Mouse (Mus musculus): ENCODE data around the gene Afap1l2.

The Afap1l2 gene

DNA sequence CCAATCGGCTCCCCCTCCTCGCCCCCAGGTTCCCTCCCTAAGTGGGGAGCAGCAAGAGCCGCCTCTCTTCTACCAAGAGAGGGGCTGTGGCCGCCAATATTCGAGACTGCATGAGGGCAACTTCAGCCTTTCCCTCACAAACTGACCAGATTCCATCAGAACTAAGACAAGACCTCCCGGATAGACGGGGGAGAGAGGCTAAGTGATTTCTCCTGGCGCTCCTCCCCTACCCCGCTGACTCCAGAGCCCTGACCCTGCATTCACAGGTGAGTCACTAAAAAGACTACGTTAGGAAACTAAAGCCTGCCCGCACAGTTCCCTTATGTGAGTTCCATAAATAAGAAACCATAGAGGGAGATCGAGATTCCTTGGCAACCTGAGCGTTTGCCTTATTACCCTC, 1.2 kb downstream of the Afap1l2 start:
- no peak for DNase-seq

DNA sequence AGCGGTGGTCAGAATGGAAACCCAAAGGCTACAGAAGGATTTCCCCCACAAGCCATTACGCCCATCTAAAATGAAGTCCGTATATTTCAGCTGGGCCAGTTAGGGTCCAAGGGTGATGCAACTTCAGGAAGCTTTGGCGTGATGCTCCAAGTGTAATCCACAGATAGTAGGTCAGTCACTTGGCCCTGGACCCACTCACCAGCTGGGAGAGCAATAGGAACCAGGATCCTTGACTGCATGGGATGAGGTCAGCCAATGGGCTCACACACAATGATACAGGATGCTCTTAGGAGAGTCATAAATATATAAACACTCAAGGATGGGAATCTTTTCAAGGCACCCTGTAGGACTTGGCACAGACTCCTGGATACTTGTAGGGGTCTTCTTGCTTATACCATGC, 3.0 kb downstream of the Afap1l2 start:
- no peak for DNase-seq

DNA sequence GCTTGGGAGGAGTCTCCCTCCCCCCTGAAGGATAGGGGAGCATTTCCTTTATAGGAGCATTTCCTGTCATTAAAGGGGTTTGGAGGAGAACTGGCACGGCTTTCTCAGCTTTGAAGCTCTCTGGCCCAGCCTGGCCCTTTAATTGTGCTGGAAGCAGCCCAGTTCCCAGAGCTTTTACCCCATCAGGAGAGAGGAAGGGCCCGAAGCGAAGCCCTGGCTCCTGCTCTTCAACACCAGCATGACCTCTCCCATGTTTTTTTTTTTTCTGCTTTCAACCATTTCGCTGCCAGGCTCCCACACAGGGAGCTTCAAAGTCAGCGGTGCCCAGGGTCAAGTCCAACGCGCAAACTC, 4.6 kb downstream of the Afap1l2 start:
- peak; percentile 31 for DNase-seq

DNA sequence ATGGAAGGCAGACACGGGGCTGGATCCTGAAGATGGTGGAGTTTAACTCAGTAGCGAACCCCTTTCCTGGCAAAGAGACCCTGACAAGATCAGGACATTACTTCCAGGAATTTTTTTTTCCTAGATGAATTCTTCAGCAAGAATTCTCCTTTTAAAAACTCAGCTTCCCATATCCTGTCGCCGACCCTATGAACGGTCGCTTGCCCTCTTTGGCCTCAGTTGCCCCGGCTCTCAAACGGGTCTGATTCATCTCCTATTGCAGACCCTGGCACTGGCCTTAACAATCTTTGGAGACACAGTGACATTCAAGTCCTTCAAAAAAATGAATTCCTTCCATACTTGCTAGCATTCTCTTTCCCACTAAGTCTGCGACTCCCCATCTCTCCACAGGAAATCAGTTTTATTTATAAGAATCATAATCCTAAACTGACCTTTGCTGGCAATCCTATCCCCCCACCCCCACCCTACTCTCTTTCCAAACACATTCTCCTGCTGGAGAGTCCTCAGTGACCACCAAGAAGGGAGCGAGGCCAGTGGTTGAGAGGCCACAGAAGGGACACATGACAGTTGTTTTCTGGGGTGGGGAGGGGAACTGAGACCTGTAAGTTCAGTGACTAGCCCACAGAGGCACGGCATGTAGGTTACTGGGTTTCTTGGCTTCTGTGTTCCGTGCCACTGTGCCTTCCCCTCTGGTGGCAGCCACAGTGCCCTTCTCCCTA, 5.1 kb downstream of the Afap1l2 start:
- no peak for DNase-seq

DNA sequence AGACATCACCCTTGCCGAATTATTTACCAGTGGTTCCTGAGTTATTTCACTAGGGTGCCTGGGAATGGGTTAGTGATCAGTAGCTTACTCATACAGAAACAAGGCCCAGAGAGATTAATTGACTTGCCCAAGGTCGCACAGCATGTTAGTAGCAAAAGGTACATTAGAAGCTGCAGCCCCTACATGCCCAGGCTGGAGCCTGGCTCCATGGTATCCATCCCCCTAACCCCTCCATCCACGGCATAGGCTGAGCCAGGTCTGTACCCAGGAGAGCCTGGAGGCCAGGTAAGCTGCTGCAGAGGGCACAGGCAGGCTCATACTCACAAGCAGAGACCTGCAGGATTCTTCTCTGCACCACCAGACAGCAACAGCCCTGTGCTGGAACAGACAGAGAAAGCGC, 6.1 kb downstream of the Afap1l2 start:
- DNase-seq: no peak

DNA sequence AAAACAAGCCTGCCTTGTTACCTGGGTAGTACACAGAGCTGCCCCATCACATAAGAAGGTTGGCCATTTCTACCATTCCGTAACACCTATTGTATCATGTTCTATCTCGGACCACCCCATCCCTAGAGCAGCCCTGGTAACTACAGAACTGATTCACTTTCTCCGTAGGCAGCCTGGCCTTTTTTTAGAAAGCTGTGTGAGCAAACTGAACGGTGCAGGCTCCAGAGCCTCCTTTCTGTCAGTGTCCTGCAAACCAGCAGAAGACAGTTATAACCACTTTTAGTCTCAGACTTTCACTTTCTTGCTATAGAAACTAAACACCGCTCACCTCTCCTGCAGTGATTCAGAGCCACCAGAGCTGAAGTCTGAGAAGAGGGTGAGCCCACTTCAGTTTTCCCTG, 7.4 kb downstream of the Afap1l2 start:
- no peak for DNase-seq

DNA sequence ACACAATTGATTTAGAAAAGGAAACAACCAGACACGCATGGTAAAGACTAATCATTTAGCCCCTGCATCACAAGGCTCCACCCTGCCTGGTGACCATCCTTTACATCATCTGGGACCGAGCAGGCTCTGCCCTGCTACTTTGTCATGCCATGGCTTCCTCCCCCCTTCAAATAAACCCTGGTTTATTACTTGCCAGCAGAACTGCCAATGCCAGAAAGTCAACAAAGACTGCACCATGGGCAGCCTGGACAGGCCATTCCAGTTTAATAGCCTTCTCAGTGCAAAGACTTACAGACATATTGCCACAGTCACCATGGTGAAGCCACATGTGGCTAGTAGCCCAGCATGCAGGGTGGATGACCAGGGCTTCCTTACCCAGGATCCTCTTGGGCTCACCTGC, 8.2 kb downstream of the Afap1l2 start:
- no peak for DNase-seq

DNA sequence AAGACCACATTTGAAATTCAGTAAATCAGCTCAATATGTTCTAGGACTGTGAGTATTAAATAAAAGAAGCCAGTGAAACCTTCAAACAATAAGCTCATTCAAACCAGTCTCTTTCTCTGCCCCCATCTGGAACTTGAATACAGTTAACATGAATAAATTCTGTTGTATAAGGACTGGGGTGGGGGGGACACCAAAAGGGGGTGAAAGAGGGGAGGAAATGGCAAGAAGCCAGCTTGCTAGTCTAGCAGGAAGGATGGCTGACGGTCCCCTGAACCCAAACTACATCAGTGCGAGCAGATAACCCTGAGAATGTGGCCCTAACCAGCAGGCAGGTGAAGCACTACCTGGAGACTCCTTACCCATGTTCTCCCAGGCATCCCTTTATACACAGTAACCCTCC, 9.1 kb downstream of the Afap1l2 start:
- no peak for DNase-seq

DNA sequence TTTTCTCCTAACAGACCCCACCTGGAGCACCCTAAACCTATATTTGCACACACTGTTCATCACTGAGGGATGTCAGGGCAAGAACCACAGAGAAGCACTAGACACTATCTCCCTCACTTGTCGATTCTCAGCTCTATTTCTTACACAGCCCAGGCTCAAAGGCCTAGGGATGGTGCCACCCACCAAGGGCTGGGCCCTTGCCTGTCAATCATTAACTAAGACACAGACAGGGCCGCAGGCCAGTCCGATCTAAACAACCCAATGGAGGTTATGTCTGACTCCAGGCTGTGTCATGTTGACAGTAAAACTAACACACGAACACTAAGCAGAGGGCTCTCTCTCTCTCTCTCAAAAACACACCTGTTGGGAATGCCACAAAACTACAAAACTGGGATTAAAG, 9.7 kb downstream of the Afap1l2 start:
- no peak for DNase-seq

DNA sequence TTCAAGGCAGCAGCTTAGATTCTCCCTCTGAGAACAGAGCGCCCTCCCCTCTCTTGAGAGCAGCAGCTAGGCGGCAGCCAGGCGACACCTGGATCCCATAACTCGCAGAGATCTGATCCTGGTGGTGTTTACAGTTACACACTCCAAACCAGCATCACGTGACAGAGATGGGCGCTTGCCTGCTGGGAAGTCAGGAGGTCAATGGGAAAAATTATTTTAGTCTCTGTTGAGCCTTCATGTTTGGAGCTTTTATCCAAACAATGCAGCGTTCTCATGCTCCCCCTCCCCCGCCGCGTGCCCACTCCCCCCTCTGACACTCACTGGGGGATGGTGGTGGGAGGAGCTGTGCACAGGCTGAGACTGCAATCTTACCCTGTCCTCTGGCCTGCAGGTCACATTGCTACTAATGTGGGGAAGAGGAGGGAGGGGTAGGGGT, 10.8 kb downstream of the Afap1l2 start:
- DNase-seq: no peak

DNA sequence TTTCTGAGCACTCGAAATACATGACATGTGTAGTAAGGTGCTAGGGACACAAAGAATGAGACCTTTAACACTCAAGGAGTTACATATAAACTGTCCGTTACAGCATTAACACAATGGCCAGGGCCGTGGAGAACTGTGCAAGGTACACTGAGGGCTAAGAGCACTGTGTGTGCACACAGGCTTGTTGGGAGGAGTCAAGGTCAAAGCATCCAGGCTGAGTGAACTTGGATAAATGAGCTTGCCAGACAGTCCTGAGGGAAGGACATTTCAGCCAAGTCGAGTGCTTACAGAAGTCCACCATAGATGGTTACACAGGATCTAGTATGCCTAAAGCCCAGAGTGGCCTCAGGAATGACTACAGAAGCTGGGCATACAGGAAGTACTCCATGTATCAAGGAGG, 12.6 kb downstream of the Afap1l2 start:
- DNase-seq: no peak

DNA sequence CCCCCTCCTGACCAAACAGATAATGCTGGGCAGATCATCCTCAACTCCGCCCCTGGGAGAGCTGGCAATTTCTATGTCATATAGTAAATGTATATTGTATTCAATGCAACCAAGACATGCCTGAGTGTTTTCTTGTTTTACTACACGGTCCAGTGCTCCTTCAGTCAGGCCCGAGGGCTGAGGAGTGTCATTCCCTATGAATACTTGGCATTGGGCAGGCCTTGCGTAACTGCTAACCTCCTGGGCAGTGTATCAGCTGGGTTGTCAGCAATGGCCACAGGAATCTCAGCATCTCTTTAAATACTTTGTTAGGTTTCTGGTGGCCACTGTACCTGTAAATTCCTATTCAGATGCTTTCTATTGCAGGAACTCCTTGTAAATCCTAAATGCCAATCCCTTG, 13.4 kb downstream of the Afap1l2 start:
- no peak for DNase-seq

DNA sequence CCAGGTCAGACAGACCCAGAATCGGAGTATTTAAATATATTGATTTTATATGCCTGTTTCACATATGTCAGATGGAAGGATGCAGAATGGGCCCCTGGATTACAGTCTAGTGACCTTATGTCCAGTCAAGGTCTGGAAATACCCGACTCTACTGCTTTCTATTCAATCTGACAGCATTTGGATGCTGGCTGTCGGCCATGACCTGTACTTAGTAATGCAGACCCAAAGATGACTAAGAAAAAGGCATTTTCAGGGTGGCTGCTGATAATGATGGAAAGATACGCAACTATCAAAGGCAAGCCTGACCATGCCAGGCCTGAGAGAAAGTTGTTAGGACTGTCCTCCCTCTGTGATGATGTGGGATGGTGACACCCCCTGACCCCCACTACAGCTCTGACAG, 14.3 kb downstream of the Afap1l2 start:
- DNase-seq: no peak

DNA sequence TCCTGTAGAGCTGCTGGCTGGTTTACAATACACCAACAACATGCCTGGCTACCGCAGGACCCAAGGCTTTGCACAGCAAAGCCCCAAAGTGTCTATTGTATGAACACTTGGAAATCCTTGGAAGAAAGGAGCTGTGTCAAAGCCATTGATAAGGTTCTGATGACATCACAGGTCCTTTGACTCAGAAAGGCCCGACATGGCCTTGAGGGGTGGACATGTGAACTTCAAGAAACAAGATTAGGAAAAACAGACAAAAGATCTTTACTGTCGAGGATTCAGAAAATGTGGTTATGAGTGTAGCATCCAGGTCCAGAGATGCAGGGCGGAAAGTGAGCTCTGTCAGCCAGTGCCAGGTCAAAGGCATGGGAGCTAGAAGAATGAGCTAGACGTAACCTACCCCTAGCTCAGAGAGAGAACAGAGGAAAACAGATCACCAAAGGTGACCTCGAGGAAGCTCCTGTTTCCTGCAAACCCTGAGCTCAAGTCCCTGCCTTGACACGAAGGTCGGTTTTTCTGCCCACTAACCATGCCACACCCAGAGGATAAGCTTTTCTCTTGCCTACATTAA, 15.0 kb downstream of the Afap1l2 start:
- no peak for DNase-seq

DNA sequence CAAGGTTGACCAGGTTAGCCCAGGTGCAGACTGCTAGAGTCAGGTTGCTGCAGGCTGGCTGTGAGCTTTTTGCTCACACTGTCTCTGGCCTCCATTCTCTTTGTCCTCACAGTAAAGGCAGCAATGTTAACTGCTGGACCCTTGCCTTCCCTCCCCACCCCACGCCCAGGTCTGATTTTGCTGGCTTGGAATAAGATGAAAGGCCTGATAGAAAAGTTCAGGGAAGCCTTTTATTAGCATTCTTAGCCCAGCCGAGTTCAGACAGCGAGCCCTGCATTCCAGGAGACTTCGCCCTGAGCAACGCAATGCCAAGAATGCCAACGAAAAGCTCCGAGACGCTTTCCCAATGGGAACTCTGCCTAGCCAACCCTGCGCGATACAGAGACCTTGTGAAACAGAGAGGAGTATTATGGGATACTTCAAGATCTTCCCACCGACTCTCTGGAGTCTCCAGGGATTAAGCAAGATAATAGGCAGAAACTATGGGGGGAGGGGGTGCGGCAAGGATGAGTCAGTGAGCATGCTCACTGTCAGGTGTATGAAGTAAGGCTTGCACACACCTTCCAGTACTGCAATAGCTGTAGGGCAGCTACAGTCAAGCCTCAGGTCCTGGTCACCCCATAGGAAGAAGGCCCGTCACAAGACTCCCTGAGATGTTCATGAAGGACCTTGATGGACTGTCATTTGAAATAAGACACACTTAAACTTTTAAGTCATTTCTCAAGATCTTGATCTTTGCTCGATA, 17.5 kb downstream of the Afap1l2 start:
- DNase-seq: no peak

DNA sequence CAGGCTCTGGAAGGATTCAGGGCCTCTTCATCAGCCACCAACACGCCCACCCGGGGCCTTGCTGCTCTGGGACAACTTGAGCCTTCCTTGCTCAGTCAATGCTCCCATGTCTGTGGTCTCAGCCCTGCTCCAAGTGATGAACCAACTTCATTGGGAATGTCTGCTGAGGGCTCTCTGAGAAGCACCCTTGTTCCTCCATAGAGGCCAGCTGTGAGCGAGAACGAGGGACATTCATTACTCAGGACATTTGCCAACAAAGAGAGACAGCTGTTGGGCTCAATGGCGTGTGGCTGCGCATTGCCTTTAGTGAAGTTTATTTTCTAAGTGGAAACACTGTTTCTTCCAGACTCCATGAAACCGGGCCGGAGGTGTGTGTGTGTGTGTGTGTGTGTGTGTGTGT, 18.9 kb downstream of the Afap1l2 start:
- peak; percentile 17 for DNase-seq

DNA sequence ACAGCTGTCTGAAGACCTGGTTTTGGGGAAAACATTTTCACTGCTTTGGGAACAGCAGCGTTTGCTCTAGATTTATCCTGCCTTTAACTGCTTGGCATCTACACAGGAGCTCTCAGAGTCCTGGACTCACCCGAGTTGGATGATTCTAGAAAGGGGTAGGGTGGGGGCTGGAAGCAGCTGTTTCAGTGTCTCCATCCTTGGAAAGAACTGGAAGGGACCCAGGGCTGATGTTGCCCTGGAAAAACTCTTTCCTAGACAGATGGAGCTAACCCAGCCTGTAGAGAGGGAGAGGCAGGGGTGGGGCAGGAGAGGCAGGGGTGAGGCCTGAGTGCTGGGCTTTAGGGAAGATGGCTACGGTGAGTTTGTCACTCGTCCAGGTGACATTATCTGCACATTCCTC, 23.8 kb downstream of the Afap1l2 start:
- DNase-seq: no peak

DNA sequence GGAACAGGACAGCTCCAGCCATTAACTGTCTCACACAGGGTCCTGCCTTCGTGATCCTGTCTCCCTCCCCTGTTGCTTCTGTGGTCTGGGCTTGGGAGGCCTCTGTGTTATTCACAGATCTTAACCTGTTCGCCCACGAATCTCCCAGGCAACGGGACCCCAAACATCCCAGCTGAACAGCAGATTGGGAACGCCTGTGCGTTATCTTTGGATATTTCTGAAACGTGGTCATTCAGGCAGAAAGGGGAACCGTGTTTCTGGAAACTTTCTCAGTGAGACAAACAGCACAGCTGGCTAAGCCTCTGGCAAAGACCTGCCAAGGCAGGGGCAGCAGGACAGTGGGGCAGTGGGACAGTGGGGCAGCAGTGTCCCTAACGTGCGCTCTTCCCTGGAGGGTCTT, 24.3 kb downstream of the Afap1l2 start:
- no peak for DNase-seq

DNA sequence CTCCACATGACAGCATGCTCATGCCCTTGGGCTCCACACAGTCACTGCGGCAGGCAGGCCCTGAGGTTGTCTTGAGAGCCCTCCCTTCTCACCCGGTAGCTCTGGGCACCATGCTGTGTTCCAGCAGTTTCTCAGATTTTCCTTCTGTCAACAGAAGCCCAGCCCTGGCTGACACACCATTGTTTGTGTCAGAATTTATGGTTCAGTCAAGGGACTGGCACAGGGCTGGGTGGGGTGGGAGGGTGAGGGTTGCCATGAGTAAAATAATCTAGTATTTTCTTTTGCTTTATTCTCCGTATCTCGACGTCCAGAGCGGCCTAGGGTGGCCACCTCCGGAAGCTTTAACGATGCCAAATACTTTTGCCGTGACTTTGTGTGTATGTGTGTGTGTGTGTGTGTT, 26.3 kb downstream of the Afap1l2 start:
- no peak for DNase-seq

DNA sequence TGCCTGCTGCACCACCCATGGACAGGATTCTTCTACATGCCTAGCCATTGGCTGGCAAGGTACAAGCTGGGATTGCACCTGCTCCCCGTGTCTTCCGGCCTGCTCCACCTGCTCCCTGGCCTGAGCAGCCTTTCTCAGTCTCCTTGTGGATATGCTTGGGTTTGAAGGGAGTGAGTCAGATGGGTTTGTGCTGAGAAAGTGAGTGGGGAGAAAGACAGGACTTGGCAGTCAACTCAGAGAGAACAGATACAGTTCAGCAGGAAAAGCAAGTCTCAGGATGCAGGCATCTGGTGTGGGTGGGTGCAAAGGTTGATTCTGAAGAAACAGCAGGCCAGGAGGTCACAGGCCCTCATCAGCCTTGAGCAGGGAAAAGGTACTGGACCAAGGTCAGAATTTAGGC, 27.2 kb downstream of the Afap1l2 start:
- DNase-seq: peak; percentile 37

DNA sequence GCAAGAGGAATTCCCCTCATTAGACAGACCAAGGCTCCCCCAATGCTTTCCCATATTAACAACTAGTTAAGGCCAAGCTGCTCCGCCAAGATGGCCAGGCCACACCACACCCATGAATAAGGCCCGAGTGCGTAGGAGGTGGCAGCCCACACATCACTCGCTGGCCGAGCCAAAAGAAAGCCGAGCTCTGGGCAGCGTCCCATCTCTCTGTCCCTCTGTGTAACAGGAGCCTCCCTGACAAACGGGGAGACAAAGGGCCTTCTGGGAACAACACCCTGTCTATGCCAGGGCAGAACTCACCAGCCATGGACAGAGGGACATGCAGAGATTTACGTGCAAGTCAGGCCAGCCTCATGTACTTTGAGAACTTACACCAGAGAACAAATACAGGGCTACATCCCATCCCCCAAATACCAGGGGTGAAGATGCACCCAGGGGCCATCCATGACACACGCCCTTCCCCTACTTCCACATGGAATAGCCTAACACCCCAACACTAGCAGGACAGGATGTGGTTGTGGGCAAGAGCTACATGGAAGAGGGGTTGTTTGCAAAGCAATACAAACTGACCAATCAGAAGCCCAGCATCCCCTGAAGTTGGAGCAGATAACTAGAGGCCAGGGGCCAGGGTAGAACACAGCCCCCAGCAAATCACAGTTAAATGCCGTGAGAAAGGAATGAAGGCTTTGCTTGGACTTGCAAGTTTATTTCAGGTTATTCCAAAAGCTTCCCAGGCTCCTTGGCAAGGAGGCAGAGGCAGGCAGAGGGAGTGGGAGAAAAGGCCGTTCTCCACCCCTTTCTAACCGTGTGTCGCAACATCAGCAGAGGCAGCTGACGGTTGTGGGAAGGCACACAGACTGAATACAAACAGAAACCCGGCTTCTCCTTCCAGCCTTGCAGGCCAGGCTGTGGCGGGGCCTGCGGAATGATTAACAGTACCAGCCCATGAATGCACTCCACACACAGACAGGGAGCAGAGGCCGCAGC, 30.8 kb downstream of the Afap1l2 start:
- peak; percentile 50 for DNase-seq

DNA sequence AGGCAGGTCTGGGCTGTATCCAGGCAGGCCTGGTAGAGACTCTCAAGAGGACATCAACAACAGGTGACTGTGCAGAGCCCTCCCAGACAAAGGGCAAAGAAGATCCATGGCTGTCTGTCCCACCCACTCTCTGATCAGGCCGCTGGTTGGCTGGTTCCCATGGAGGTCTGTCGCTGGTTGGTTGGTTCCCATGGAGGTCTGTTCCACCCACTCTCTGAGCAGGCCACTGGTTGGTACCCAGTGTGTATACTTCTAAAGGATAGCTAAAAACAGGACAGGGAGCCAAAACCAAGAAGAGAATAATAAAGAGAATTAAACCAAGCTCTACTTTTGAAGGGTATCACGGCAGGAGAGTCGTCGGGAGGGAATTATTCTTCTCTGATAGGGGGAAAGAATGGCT, 31.5 kb downstream of the Afap1l2 start:
- no peak for DNase-seq

DNA sequence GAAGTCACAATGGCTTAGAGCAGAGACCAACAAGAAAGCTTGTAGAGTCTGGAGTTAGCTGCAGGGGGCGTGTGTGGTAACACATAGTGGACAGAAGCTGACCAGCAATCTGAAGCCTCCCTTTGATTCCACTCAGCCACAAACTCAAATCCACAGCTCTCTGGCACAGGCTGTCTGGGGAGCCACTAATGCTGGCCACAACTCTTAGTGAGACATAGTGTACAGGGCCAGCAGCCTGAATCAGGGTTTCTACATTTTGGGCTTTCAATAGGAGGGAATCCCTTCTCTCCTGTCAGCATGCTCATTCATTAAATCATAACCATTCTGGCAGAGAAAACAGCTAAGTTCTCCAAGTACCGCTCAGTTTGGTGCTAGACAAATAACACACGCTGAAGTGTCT, 32.5 kb downstream of the Afap1l2 start:
- DNase-seq: no peak

All from right cerebral cortex, adult 18-20 months (tissue).